Mouse (Mus musculus) liver, adult 2 months (tissue): ENCODE measurements around the gene Abca4. TPM values are rescaled to one million over a fixed set of nuclear protein-coding genes. Genes with fewer than 3 reads are reported as not detected.

Source experiments
- DNase-seq: peaks from one replicate; pipeline ENCODE4 v3.0.0-alpha.2; 2011; ENCODE audit warnings: low read depth, low spot score; ENCODE audit errors: extremely low read depth
- H3K27ac ChIP-seq: fragments of 200-500 bp; replicated peaks from 2 replicates; pipeline ENCODE4 v1.5.1; 2012; ENCODE audit warnings: low read depth, mild to moderate bottlenecking, control low read depth, inconsistent platforms, low read length; ENCODE audit not compliant: insufficient read depth
- H3K27me3 ChIP-seq: fragments of 200-500 bp; 2 replicates; pipeline ENCODE4 v1.6.1; 2012; ENCODE audit warnings: mild to moderate bottlenecking, moderate library complexity, low read length, inconsistent platforms; ENCODE audit not compliant: control insufficient read depth, insufficient read depth
- H3K36me3 ChIP-seq: fragments of 200-500 bp; 2 replicates; pipeline ENCODE4 v1.6.1; 2012; ENCODE audit warnings: low read length, inconsistent platforms; ENCODE audit not compliant: control insufficient read depth, insufficient read depth
- H3K4me1 ChIP-seq: fragments of 200-500 bp; 2 replicates; pipeline ENCODE4 v1.6.1; 2011; ENCODE audit warnings: low read length; ENCODE audit not compliant: control insufficient read depth, insufficient read depth
- H3K4me3 ChIP-seq: fragments of 200-500 bp; 2 replicates; pipeline ENCODE4 v1.5.1; 2011; ENCODE audit warnings: low read depth, mild to moderate bottlenecking, control low read depth, low read length, moderate library complexity; ENCODE audit not compliant: insufficient read depth
- H3K79me2 ChIP-seq: fragments of 200-500 bp; 2 replicates; pipeline ENCODE4 v1.6.1; 2012; ENCODE audit warnings: inconsistent platforms, mild to moderate bottlenecking, low read length, moderate library complexity; ENCODE audit not compliant: control insufficient read depth, insufficient read depth
- H3K9ac ChIP-seq: fragments of 200-500 bp; 2 replicates; pipeline ENCODE4 v1.6.1; 2012; ENCODE audit warnings: low read depth, mild to moderate bottlenecking, control low read depth, inconsistent platforms, low read length
- CTCF ChIP-seq: fragments of 200-500 bp; IDR thresholded peaks from 2 replicates; pipeline ENCODE4 v1.5.1; 2011; ENCODE audit warnings: low read depth, low read length, control low read depth
- POLR2A ChIP-seq: fragments of 200-500 bp; IDR thresholded peaks from 2 replicates; pipeline ENCODE4 v1.6.1; 2011; ENCODE audit warnings: low read length, control low read depth; ENCODE audit not compliant: insufficient read depth; ENCODE audit errors: extremely low read depth
- whole genome bisulfite sequencing: fragments of 180-500 bp; shearing (Covaris S2); methylation state at CpG from one replicate; pipeline ENCODE4 v1.1.7; 2018; 5-methylcytosine and 5-hydroxymethylcytosine counted together
- polyA plus RNA-seq: library from polyadenylated mRNA; depleted of rRNA; stranded (reverse); fragments of >200 nt; gene quantifications from 2 replicates; pipeline ENCODE4 v1.2.3, GENCODE M21; 2012
- total RNA-seq: library from RNA; depleted of rRNA; stranded (reverse); fragments of >200 nt; gene quantifications from 2 replicates; pipeline ENCODE4 v1.2.3, GENCODE M21; 2014

Gene Abca4
- total and polyA plus RNA-seq, 2 experiments: 0.05 to 0.37 TPM

- Histone ChIP-seq H3K36me3 (no peaks in the 10 kb centered on the region), H3K4me3 (no peak overlapping the region), H3K79me2 (no peaks in the 10 kb centered on the region), H3K4me1 (0 out of 2 replicates have a peak, but pooled peaks cover 5% of the 10 kb centered on the region), H3K27me3 (no peaks in the 10 kb centered on the region), H3K9ac (no peak overlapping the region), H3K27ac (no peak overlapping the region)
- WGBS: 92% methylated on average over 10 of the region's 10 CpGs
- TF ChIP-seq CTCF (no peak), POLR2A (no peak)
- no peak for DNase-seq
These were observed 18.3 kb downstream of the Abca4 start for GRCm38 (mm10) chr3:122062586-122062985.

DNA sequence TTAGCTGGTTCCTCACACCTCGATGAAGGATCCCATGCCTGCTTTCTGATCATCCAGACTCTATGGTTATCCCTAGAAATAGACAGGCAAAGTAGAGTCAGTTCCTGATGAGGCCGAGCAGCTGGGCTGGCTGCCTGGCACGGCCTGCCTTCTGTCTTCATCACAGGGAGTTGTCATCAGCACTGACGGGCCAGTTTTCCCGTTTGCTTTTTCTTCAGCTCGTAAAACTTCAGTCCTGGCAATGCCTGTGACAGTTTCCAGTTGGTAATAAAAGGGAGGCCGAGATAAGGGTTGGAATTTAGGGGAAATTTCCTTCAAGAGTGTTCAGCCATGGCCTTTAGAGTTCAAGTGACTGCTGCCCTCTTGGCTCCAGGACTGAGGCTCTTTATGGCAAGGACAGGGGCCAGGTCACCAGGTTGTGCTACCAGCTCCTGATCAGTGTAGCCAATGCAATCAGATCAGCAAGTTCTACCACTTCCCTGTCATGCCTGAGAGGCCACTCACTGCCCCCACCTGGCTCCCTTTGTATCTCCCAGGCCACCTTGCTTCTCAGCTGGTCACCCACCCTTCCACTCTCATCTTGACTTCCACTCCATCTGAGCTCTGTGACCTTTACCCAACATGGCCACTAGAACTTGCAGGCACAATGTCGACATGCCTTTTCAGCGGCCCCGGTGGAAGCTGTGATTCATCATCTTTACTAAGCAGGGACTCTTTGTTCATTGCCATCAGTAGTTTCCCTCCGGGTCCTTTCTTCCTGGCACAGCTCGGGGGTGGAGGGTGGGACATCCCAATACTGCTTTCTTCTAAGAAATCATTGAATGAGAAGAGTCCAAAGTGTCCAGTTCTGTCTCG lies 20.5 kb downstream of the Abca4 start:
- Histone ChIP-seq H3K36me3 (no peaks in the 10 kb centered on the region), H3K4me3 (no peak overlapping the region), H3K9ac (no peak overlapping the region), H3K79me2 (no peaks in the 10 kb centered on the region), H3K27ac (no peak overlapping the region), H3K4me1 (no peaks in the 10 kb centered on the region), H3K27me3 (no peaks in the 10 kb centered on the region)
- DNase-seq: no peak
- TF ChIP-seq POLR2A: no peak
- TF ChIP-seq CTCF: no peak
- WGBS: 78% methylated on average over 13 of the region's 13 CpGs

DNA sequence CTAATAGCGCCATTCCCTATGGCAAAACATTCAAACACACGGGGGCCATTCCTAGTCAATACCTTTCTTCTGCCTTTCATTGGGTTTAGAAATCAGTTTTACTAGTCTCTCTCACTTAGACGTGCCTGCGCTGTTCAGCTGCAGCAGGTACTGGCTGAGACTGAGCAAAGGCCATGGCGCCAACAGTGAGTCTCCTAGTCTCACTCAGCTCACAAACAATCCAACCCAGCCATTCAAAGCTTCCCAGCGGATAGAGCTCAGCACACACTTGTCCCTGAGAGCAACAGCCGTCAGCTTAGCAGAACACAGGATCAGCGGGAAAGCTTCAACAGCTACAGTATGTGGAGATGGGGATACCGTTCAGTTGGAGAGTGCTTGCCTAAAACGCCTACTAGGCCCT lies 27.5 kb downstream of the Abca4 start:
- Histone ChIP-seq H3K4me3 (no peak overlapping the region), H3K9ac (no peak overlapping the region), H3K36me3 (no peaks in the 10 kb centered on the region), H3K79me2 (no peaks in the 10 kb centered on the region), H3K27me3 (no peaks in the 10 kb centered on the region), H3K4me1 (peaks cover 17% of the 10 kb centered on the region), H3K27ac (peak overlapping the region; percentile 16; the same call in 1 of the 2 replicates)
- peak; percentile 76 for DNase-seq
- WGBS: 62% methylated on average over 10 of the region's 10 CpGs
- no peak for TF ChIP-seq POLR2A
- TF ChIP-seq CTCF: no peak

DNA sequence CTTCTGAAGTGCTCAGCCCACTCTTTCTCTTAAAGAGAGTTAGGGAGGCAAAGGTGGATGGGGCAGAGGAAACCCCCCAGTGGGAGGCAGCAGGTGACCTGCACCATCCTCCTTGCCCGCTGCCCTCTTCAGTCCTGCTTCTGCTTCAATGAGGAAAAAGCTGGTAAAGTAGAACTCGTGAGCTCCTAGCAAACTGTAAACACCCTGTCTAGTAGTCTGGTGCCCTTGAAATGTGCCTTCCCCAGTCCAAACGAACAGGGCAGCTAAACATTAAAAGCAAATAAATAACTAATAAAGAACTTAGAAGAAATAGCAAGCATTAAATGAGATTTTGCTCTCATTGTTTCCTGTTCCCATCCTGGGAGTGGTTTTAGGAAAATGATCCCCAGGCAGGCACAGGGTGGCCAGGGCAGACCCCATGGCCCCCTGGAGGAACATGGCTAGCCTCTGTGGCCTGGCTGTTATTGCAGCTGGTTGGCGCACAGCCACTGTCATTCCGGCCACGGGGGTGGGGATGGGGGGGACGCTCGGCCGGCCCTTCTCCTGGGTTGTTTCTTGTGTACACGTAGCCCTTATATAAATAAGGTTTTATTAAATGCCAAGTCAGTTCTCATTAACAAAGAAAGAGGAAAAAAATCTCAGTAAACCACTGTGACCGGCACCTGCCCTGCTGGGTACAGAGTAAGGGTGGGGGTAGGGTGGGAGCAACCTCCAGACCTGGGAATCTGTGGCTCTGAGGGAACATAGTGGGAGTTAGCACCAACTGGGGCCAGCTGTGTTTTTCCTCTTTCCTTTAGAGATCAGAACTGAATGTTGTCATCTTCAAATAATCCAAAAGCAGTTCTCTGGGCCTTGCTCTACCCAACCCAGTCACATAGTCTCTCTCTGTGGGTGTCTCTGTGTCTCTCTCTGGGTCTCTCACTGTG lies 28.7 kb downstream of the Abca4 start:
- no peaks in the 10 kb centered on the region for H3K27me3 ChIP-seq
- peaks cover 17% of the 10 kb centered on the region for H3K4me1 ChIP-seq
- H3K27ac ChIP-seq: peak overlapping the region; percentile 96
- H3K4me3 ChIP-seq: no peak overlapping the region
- WGBS: 19% methylated on average over 11 of the region's 11 CpGs
- no peaks in the 10 kb centered on the region for H3K36me3 ChIP-seq
- H3K79me2 ChIP-seq: no peaks in the 10 kb centered on the region
- peak overlapping the region; percentile 50; the same call in 1 of the 2 replicates for H3K9ac ChIP-seq
- DNase-seq: peak; percentile 70
- TF ChIP-seq POLR2A: no peak

- Histone ChIP-seq H3K4me3 (no peak overlapping the region), H3K27ac (peak overlapping the region; percentile 96), H3K79me2 (no peaks in the 10 kb centered on the region), H3K4me1 (peaks cover 17% of the 10 kb centered on the region), H3K9ac (no peak overlapping the region), H3K27me3 (no peaks in the 10 kb centered on the region), H3K36me3 (no peaks in the 10 kb centered on the region)
- DNase-seq: peak; percentile 75
- TF ChIP-seq POLR2A (no peak), CTCF (no peak)
- WGBS: 37% methylated on average over 5 of the region's 5 CpGs
These were observed 29.4 kb downstream of the Abca4 start for GRCm38 (mm10) chr3:122073595-122073994.
